Mouse (Mus musculus) embryonic facial prominence, embryonic 14.5 days (tissue): ENCODE data around the gene 1700030K09Rik. TPM values are rescaled to one million over a fixed set of nuclear protein-coding genes. Genes with fewer than 3 reads are reported as not detected.
A peak's percentile ranks its signal among the peaks of the same experiment; 100 is the strongest.

Source experiments
- ATAC-seq: fragments of 200-750 bp; cut with Nextera tagmentation; 2 replicates; pipeline ENCODE4 v1.8.0; 2017; ENCODE audit warnings: low read depth, moderate number of reproducible peaks, moderate TSS enrichment
- DNase-seq: peaks from one replicate; pipeline ENCODE4 v3.0.0-alpha.2; 2015; ENCODE audit warnings: low spot score
- H3K27ac ChIP-seq: fragments of 300-500 bp; sonication (generic); replicated peaks from 2 replicates; pipeline ENCODE4 v1.5.1; 2014; ENCODE audit warnings: low read depth, mild to moderate bottlenecking, low read length, moderate library complexity
- H3K27me3 ChIP-seq: fragments of 300-500 bp; sonication (generic); replicated peaks from 2 replicates; pipeline ENCODE4 v1.6.1; 2014; ENCODE audit warnings: low read length; ENCODE audit not compliant: control insufficient read depth, insufficient read depth
- H3K36me3 ChIP-seq: fragments of 300-500 bp; sonication (generic); 2 replicates; pipeline ENCODE4 v1.6.1; 2014; ENCODE audit warnings: low read length, mixed read lengths; ENCODE audit not compliant: control insufficient read depth, insufficient read depth
- H3K4me1 ChIP-seq: fragments of 300-500 bp; sonication (generic); 2 replicates; pipeline ENCODE4 v1.6.1; 2014; ENCODE audit warnings: antibody characterized with exemption, low read length; ENCODE audit not compliant: control insufficient read depth, insufficient read depth
- H3K4me2 ChIP-seq: fragments of 300-500 bp; sonication (generic); 2 replicates; pipeline ENCODE4 v1.6.1; 2014; ENCODE audit warnings: low read depth, mild to moderate bottlenecking, low read length, moderate library complexity, mixed read lengths
- H3K4me3 ChIP-seq: fragments of 300-500 bp; sonication (generic); 2 replicates; pipeline ENCODE4 v1.5.1; 2014; ENCODE audit warnings: low read depth, mild to moderate bottlenecking, low read length
- H3K9ac ChIP-seq: fragments of 300-500 bp; sonication (generic); 2 replicates; pipeline ENCODE4 v1.6.1; 2014; ENCODE audit warnings: low read depth, mild to moderate bottlenecking, low read length, moderate library complexity, mixed read lengths
- H3K9me3 ChIP-seq: fragments of 300-500 bp; sonication (generic); 2 replicates; pipeline ENCODE4 v1.6.1; 2016; ENCODE audit warnings: low read length; ENCODE audit not compliant: control insufficient read depth
- WGBS: fragments of 180-500 bp; shearing (Covaris S2); extraction: QIAGEN DNeasy Blood & Tissue Kit; methylation state at CpG from one replicate; pipeline ENCODE4 v1.1.7; 2014; 5-methylcytosine and 5-hydroxymethylcytosine counted together
- polyA plus RNA-seq: library from polyadenylated mRNA; unstranded; fragments of >200 nt; fragmentation: Nextera tagmentation; extraction: Ambion mirVana; gene quantifications from 2 replicates; pipeline ENCODE4 v1.2.1, GENCODE M21; 2014

Gene 1700030K09Rik
- polyA plus RNA-seq, 1 experiment from 2014 or later = 12.3 TPM

GRCm38 (mm10) chr8:72470684-72471083 is 27.0 kb downstream of the 1700030K09Rik start:
- DNase-seq = no peak
- no peaks in the 10 kb centered on the region for H3K9me3 ChIP-seq
- no peak for ATAC-seq
- peaks cover under 1% of the 10 kb centered on the region; the same call in 1 of the 2 replicates for H3K4me1 ChIP-seq
- no peak overlapping the region for H3K27ac ChIP-seq
- no peaks in the 10 kb centered on the region for H3K27me3 ChIP-seq
- H3K4me2 ChIP-seq = no peak overlapping the region
- 94% methylated on average over 6 of the region's 7 CpGs for WGBS
- H3K4me3 ChIP-seq = no peak overlapping the region
- no peak overlapping the region for H3K9ac ChIP-seq
- H3K36me3 ChIP-seq = peaks cover 78% of the 10 kb centered on the region

- H3K9me3 ChIP-seq = 0 out of 2 replicates have a peak, but pooled peaks cover 2% of the 10 kb centered on the region
- H3K4me1 ChIP-seq = peaks cover 7% of the 10 kb centered on the region
- WGBS = 0% methylated on average over 39 of the region's 80 CpGs
- peak within 1 kb of the TSS; percentile 96 for H3K4me3 ChIP-seq
- peaks cover 41% of the 10 kb centered on the region for H3K36me3 ChIP-seq
- peak within 1 kb of the TSS; percentile 85 for H3K9ac ChIP-seq
- peak within 1 kb of the TSS; percentile 94 for H3K27ac ChIP-seq
- peak; percentile 98 for ATAC-seq
- peak; percentile 99 for DNase-seq
- H3K4me2 ChIP-seq = peak within 1 kb of the TSS; percentile 96
- no peaks in the 10 kb centered on the region for H3K27me3 ChIP-seq
Measured at GRCm38 (mm10) chr8:72474826-72475546, 31.3 kb downstream of the 1700030K09Rik start, which contains the start of gene Cherp. Gene Cherp (minus strand): TSS chr8:72475226.

GRCm38 (mm10) chr8:72485456-72486199 is 41.9 kb downstream of the 1700030K09Rik start:
- Histone ChIP-seq H3K4me3 (no peak overlapping the region), H3K9ac (no peak overlapping the region), H3K27me3 (no peaks in the 10 kb centered on the region), H3K9me3 (no peaks in the 10 kb centered on the region), H3K36me3 (peaks cover 80% of the 10 kb centered on the region), H3K27ac (no peak overlapping the region), H3K4me1 (no peaks in the 10 kb centered on the region), H3K4me2 (no peak overlapping the region)
- DNase-seq (peak; percentile 57), ATAC-seq (peak; percentile 50; the same call in 1 of the 2 replicates)
- 85% methylated on average over 6 of the region's 6 CpGs for WGBS

GRCm38 (mm10) chr8:72487014-72487413 is 43.3 kb downstream of the 1700030K09Rik start:
- H3K27ac ChIP-seq = no peak overlapping the region
- H3K4me3 ChIP-seq = no peak overlapping the region
- ATAC-seq (no peak), DNase-seq (no peak)
- no peak overlapping the region for H3K9ac ChIP-seq
- H3K4me1 ChIP-seq = 0 out of 2 replicates have a peak, but pooled peaks cover 7% of the 10 kb centered on the region
- no peak overlapping the region for H3K4me2 ChIP-seq
- H3K36me3 ChIP-seq = peaks cover 69% of the 10 kb centered on the region
- H3K27me3 ChIP-seq = no peaks in the 10 kb centered on the region
- no peaks in the 10 kb centered on the region for H3K9me3 ChIP-seq

GRCm38 (mm10) chr8:72491017-72491416 is 47.3 kb downstream of the 1700030K09Rik start:
- Histone ChIP-seq H3K27ac (no peak overlapping the region), H3K9me3 (no peaks in the 10 kb centered on the region), H3K4me2 (peak overlapping the region; percentile 69), H3K9ac (peak overlapping the region; percentile 88), H3K4me1 (0 out of 2 replicates have a peak, but pooled peaks cover 7% of the 10 kb centered on the region), H3K4me3 (peak overlapping the region; percentile 91), H3K36me3 (peaks cover 54% of the 10 kb centered on the region), H3K27me3 (no peaks in the 10 kb centered on the region)
- WGBS = 85% methylated on average over 2 of the region's 2 CpGs
- ATAC-seq (no peak), DNase-seq (no peak)

GRCm38 (mm10) chr8:72491680-72492621 is 48.3 kb downstream of the 1700030K09Rik start, which contains the start of gene Slc35e1:
Gene Slc35e1 (minus strand): TSS chr8:72492614.
- H3K9ac ChIP-seq = peak within 1 kb of the TSS; percentile 88
- no peaks in the 10 kb centered on the region for H3K27me3 ChIP-seq
- peaks cover 54% of the 10 kb centered on the region for H3K36me3 ChIP-seq
- H3K4me2 ChIP-seq = peak within 1 kb of the TSS; percentile 85
- H3K9me3 ChIP-seq = no peaks in the 10 kb centered on the region
- H3K4me1 ChIP-seq = 0 out of 2 replicates have a peak, but pooled peaks cover 7% of the 10 kb centered on the region
- H3K4me3 ChIP-seq = peak within 1 kb of the TSS; percentile 91
- peak within 1 kb of the TSS; percentile 83 for H3K27ac ChIP-seq
- under 1% methylated on average over 46 of the region's 98 CpGs for WGBS
- peak; percentile 35 for DNase-seq
- no peak; the same call in none of the 2 replicates for ATAC-seq

- H3K4me1 ChIP-seq = 0 out of 2 replicates have a peak, but pooled peaks cover 7% of the 10 kb centered on the region
- peak overlapping the region; percentile 83; the same call in 1 of the 2 replicates for H3K27ac ChIP-seq
- DNase-seq (peak; percentile 99), ATAC-seq (peak; percentile 98)
- WGBS = under 1% methylated on average over 39 of the region's 56 CpGs
- H3K9ac ChIP-seq = peak overlapping the region; percentile 88
- peak overlapping the region; percentile 85 for H3K4me2 ChIP-seq
- no peaks in the 10 kb centered on the region for H3K27me3 ChIP-seq
- H3K36me3 ChIP-seq = peaks cover 48% of the 10 kb centered on the region
- H3K9me3 ChIP-seq = no peaks in the 10 kb centered on the region
- peak overlapping the region; percentile 91 for H3K4me3 ChIP-seq
Measured at GRCm38 (mm10) chr8:72492622-72493081, 49.0 kb downstream of the 1700030K09Rik start.
